Mouse (Mus musculus) WW6 (cell line): ENCODE measurements around the gene Alox15.

Source experiments
- DNase-seq: peaks from one replicate; pipeline ENCODE4 v3.0.0-alpha.2; 2013; ENCODE audit warnings: low read depth, low spot score

Alox15 gene

DNA sequence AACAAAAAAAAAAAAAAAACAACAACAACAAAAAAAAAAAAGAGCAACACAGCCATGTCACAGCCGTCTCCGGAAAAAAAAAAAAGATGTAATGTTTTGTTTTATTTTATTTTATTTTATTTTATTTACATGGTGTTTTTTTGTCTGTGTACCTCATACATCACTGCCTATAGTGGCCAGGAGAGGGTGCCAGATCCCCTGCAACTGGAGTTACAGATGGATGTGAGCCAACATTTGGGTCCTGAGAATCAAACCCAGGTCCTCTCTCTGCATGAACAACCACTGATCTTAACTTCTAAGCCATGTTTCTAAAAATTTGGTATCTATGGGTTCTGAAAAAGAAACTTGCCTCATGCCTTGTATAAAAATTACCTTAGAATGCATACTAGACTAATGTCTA lies 43.5 kb downstream of the Alox15 start:
- DNase-seq: no peak

DNA sequence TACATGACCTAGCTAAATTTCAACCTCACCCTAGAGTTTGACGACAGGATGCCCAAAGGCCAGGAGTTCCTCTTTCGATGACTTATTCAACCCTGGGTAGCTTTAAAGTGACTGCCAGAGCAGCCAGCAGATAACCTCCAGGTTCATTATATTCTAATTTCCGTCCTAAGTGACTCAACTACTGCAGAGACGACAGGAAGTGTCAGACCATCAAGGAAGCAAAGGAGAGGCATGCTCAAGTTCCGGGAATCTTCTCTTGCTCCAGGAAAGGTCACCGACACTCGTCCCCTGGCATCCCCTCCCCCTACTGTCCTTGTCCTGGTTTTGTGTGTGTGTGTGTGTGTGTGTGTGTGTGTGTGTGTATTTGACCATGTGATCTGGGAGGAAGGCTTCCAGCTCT lies 45.7 kb downstream of the Alox15 start:
- no peak for DNase-seq

DNA sequence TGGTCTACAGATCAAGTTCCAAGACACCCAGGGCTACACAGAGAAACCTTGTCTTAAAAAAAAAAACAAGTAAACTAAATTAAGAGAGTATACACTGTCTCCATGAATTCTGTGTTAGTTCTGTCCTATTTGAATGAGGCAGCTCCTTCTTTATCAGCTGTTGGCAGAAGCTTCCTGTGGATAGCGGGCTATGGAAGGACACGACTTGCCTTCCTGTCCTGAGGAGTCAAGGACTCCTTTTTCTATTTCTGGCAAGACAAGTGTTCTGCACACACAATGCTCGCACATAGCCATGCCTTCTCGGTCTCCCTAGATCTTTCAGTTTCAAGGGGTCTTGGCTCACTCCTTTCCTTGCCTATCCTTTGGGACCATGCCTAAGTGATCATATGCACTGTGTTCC lies 49.5 kb downstream of the Alox15 start:
- DNase-seq: no peak

DNA sequence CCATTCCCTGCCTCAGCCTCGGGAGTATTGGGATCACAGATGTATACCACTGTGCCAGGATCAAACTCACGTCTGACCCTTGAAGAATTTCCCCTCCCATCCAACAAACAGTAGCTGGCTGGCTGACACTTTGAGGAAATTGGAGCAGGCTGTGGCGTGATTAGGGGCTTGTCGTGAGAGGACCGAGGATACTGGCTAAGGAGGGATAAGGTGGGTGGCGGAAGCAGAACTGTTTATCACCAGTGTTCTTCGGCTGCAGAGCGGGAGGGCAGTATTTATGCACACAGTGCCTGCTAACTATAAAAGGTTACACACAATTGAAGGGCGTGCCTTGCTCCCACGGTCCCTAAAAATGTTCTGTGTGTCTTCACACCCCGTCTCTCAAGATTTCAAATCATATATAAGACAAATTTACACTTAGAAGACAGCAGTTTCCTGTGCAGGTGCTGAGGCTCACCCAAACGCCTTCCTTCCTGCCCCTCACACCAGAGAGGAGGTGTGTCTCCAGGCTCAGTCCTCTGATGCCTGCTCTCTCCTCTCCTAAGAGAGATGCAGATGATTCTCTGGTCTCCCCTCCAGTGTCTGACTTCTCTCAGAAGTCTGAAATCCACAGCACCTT lies 53.9 kb downstream of the Alox15 start:
- DNase-seq: no peak

DNA sequence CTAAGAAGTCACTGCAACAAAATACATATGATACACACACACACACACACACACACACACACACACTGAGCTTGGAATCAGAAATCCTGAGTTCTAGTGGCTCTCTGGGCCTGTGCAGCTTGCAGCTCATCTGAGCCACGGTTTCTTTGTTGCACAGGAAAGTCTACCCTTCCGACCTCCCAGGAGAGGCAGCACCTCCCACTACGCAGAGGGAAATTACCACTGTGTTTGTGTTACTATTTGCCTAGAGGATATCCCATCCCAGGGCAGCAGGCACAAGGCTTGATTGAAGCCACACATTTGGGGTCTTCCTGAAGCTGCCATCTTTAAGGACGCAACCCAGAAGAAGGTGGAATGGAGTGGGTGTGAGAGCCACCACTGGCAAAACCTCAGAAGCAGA lies 54.4 kb downstream of the Alox15 start:
- DNase-seq: no peak
